Mouse (Mus musculus) frontal cortex, postnatal 36 days (tissue): ENCODE data around the gene Ano10.

ENCODE experiments used
- DNase-seq, 2 experiments: peaks; one replicate each; pipeline ENCODE4 v3.0.0; 2022; ENCODE audit warnings: low spot score in 2 of 2

The Ano10 gene

DNA sequence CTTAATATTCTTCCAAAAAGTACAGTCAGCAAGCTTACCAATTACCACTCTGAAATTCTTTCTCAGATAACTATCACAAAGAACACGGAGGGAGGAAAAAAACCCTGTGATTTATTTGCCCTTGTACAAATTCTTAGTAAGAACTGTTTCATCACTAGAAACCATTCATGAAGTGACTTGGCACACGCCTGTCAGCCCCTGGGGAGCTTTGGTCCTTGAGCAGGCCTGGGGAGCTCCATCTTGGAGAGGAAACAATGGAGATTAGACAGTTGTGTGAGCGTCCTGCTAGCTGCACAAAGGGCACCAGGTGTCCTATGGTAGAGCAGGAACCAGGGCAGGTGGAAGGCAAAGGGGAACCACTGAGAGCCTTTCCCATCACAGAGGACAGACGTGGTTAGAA lies 48.8 kb downstream of the Ano10 start:
- DNase-seq: no peak

DNA sequence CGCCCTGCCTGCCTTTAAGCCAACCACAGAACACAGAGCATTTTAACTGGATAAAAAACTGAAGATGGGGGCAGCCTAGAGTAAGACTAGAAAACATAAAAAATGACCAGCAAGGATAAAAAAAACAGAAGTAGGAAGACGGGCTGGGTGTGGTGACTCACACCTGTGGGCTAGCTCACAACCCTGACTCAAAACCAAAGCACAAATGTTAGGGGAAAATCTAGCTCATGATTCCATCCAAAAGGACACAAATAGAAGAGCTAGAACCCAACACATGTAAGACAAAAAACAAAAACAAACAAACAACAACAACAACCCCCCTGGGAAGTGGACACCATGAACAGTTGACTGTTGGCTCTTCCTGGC lies 49.4 kb downstream of the Ano10 start:
- no peak for DNase-seq

DNA sequence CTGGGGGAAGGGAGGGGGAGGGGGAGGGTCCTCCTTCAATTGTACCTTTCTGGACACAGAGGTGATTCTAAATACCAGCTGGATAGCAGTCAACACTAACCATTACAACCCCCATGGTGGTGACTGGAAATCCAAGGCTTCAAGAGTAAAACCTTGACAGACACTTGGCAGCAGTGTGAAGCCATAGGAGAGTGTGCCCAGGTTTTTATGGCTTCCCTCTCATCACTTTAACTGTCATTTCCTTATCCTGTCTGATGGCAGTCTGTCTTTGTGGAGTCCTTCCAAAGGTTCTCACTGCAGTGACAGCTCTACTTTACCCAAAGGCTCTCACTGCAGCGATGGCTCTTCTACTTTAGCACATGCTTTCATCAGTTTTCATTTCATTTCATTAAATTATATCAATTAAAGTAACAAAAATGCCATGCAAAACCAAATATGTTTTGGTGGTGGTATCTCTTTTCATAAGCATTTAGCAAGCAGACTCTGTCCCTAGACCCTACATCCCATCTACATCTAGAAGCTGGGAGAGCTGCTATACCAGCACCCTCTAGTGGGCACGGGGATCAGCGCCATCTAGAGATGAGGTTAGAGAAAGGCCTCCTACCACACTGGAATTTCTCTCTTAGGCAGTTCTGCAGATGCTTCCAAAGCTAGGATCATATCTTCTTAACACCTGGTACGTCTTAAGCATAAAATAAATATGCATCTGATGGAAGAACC lies 50.0 kb downstream of the Ano10 start:
- DNase-seq: peak; percentile 61 to 68

DNA sequence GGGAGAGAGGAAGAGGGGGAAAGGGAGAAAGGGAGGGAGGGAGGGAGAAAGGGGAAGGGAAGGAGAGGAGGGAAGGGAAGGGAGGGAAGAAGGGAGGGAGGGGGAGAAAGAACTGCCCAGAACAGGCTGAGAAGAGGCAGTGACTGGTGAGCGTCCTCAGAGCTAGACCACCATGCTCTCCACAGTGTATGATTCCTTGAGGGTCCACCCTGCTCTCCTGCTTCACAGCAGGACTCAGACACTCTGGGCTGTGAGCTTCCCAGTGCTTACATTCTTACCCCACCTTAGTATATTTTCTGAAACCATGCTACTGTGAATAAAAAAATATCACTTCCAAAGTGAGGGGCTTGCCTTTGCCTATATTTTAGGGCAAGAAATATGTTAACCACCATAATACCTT lies 50.9 kb downstream of the Ano10 start:
- no peak for DNase-seq

DNA sequence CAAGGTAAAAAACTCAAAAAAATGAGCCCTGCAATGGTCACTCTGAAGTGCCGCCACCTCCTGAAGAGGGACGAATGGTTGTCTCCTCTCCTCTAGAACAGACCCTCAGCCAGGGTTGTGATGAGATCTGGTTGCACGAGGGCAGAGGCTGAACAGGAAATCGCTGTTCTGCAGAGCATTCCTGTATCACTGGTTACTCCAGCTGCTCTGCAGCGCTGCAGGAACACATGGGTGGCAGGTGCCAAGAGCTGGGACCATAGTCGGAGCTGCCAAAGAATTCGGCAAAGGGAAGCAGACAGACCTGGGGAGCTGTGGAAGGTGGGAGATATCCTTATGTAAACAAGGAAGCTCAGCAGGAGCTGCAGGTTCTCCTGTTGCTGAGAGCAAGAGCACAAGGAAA lies 51.4 kb downstream of the Ano10 start:
- DNase-seq: no peak

DNA sequence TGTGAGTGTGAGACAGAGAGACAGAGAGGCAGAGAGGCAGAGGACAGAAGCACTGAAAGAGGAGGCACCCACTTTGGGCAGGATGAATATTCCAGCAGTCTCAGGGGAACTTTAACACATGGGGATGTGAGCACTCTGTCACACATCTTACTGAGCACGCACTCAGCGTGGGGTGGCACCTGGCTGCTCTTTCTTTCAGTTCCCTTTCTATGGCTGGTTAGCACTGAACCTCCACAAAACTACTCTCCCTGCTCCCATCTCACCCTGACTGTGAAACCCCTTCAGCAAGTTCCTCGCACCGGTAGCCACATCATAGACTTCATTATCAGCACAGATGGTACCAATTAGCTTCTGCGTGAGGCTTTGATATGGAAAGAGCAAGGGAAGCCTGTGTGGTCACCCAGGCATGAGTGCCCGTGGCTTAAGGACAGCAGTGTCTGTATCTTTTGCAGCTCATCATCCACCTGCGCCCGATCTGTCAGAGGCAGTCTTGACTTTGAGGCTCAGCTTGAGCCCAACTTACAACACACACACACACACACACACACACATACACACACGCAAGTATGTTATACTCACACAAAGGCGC lies 52.3 kb downstream of the Ano10 start:
- DNase-seq: no peak

DNA sequence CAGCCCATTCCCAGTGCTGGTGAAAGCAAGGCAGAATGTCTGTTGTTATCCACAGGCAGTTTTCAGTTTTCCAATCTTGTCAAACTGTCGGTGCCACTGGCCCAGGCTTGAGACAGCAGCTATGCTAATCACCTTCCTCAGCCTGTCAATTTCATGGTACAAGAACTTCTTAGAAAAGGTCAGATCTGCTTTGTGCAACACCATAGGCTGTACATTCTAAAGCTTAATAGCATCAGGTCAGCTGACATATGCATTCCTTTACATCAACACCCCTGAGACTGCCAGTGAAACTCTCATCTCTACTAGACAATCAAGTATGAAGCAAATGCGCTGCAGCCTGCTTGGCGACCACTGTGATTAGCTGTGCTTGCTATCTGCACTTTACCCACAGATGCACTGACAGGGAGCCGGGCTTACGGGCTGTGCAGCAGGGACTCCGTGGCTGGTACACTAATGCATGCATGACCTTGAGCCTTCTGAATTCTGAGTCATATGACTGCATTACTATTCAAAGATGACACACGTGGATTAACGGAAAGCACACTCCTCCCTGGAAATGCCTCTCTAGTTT lies 53.5 kb downstream of the Ano10 start:
- DNase-seq: no peak

DNA sequence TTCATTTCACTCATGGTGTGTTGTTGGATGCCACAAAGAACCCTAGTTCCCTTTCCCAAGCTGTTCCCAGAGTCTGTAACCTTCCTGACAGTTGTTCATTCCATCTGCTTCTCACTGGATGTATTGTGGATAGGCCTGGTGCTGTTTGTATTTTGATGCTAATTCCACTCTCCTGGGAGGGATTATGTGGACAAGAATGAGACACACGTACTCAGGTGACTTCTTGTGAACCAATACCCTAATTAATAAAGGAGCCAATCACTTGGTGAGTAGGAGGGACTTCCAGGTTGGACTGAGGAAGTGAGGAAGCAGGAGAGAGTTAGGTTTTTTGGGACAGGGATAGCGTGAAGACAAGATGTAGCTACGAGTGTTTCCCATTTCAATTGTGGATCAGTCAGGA lies 59.5 kb downstream of the Ano10 start:
- no peak for DNase-seq

DNA sequence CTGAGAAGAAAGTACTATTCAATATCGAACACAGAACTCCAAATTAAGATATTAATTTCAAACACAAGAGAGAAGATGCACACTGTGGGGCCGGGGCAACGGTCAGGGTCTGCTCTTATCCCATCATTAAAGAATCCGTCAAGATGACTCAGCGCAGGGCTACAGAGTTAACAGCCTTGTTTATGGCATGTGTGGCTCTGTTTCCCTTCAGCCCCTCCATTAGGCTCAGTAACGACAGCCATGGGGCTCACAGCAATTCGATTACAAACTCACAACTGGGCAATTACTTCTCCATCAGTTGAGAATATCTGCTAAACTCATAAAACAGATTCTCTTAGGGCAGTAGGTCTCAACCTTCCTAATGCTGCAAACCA lies 60.3 kb downstream of the Ano10 start:
- DNase-seq: no peak

DNA sequence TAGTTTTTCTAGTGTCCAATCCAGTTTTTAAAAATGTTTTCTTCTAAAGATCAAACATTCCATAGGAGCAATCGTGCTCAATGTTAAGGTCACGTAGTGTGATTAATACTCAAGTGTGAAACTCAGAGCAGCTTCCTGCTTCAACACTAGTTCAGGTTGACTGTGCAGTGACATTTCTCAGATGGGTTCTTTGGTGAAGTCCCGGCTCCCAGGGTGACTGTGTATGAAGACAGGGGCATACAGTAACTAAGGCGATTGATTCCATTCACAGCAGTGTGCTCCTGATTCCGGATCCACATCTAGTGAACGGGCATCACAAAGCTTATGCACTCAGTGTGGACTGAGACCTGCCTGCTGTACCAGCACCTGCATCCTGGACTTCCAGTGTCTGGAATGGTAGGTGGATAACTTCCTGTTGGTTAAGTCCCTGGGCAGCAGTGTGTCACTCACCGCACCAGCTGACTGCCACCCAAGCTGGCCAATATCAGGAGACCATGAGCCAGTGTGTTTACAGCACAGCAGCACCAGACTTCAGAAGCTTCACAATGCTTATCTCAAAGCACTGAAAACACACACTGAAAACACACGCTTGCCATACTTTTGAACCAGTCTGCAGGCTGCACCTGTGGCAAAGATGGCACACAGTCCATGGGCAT lies 60.8 kb downstream of the Ano10 start:
- no peak for DNase-seq

DNA sequence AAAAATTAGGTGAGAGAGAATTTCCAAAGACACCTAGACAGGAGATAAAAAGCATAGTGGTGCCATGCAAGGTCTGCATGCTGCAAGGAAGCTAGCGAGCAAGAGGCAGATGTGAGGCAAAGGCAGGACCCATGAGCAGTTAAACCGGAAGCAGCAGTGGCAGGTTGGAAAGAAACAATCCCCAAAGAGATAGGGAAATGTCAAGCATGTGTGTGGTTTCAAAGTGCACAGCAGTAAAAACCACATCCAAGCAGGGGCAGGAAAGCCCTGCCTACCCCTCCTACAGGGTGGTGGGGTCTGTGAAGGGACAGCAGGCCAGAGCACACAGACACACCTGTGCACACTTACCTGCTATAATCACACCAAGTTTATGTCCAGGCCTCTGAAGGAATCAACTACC lies 61.3 kb downstream of the Ano10 start:
- no peak for DNase-seq

DNA sequence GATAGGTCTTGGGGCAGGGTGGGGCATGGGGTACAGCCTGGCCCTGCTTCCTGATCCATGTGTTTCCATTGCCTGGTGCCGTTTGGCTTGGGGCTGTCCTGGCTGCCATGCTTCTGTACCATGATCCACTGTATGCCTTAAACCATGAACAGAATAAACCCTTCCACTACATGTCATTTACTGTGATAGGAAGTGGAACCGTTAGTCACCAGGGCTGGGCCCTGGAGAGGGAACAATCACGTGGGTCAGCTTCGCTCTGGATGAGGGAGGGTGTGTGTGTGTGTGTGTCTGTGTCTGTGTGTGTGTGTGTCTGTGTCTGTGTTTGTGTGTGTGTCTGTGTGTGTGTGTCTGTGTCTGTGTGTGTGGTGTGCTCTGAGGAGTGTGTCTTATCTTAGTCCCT lies 63.5 kb downstream of the Ano10 start:
- DNase-seq: no peak

DNA sequence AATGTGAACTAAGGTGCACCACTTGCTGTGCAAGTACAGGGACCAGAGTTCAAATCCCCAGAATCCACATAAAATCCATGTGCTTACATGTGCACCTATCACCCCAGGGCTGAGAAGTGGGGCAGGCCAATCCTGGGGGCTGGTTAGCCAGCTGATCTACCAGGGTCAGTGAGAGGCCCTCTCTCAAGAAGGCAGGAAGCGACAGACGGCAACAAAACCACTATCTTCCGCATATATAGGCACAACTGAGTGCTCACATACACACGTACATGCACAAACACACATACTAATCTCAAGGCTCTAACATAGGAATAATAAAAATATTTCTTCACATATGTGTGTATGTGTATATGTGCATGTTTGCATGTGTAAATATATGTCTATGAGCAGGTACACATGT lies 67.8 kb downstream of the Ano10 start:
- no peak for DNase-seq

DNA sequence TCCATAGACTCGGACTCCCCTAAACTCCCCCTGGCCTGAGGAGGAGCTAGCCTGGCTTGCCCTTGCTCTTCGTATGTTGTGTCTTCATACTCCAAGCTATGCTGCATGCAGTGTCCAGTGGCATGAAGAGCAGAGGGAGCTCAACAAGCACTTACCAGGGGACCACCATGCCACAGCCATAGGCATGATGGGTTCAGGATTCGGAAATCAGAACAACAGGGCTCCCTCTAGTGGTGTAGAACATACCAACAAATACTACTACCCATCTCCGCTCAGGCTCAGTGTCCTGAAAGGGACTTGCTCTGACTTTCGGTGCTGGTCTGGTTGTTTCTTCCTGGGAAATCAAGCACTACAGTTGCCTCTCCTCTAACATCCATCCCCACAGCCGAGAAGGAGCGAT lies 68.9 kb downstream of the Ano10 start:
- DNase-seq: peak in 1 of 2 experiments; percentile 26

DNA sequence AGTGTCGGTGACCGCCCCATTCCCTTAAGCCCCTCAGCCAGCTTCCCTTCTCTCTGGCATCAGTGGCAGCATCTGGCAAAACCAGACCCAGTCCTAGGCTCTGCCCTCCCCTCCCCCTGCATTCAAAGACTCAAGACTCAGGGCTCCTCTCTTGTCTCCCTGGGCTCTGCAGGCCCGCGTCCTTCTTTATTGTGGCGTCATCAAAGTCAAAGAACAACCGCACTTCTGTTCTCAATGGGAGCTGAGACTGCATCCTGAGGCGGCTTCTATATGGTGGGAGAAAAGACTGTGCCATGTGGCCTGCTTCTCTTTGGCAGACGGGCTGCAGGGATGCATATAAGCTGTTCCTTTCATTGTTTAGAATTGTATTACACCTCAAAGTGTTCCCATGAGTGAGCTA lies 71.2 kb downstream of the Ano10 start:
- no peak for DNase-seq

DNA sequence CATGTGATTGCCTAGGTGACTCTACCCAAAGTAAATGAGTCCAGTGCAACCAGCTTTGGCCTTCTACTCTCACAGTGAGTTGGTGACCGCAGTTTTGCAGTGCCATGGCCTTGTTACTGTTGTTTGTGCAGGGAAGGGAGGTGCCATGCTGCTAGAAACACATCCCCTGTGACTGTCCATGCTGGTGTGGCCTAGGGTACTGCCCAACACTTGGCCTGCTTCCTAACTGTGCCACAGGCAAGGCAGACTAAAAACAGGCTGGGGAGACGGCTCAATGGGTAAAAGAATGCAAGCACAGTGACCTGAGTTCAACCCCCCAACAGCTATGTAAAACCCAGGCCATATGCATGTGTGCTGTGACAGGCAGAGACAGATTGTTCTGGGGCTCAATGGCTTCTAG lies 74.3 kb downstream of the Ano10 start:
- no peak for DNase-seq

DNA sequence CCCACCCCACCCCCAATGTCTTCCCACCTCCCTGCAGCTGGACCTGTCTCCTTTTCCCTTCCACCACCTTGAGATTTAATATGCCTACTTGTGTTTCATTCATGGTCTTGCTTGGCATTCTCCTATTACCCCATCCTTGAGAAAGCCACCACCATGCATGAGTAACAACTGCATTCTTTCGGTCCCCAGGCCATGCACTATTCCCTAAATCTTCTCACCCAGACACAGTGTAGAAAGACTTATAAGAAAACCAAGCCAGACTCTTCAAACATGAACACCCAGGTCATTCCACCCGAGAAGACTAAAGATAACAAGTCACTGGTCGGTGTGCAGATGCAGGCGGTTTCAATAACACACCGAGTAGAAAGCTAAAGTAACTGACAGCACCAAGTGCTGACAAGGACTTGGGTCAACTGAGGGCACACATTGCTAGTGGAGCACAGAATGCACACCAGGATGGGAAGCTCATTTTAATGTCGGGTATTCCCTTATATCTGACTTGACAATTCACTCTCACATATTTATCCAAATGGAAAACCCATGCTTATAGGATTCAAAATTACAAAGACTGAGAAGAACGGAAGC lies 77.2 kb downstream of the Ano10 start:
- DNase-seq: no peak

DNA sequence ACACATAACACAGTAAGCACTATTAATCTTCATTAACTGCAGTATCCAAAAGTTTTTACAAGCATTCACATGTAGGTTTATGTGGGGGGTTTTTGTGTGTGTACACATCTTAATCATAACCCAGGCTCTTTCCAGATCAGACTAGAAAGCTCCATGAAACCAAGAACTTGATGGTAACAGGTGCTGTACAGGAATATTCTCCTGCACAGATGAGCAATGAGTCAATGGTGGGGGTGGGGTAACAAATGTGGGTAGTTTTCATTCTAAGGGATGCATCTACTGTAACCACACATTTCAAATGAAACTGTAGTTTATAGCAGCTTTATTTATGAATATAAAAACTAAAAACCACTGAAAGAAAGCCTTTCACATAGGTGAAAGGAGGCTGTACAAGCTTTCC lies 79.1 kb downstream of the Ano10 start:
- no peak for DNase-seq

DNA sequence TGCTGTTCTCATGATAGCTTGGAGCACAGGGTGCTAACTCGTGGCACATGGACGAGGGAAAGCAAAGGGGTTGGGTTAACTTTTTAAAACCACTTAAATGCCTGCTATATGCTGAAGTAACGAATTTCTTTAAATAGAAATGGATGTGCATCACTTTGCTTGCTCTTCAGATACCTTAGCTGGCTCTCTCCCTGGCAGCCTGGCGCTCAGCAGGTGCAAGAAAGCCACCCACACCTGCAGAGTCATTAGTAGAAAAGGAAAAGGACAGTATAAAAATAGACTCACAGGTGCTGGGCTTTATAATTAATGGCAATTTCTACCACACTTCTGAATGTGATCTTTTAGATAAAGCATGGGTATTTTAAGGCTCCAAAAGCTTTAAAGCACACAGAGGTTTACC lies 85.9 kb downstream of the Ano10 start:
- DNase-seq: no peak

DNA sequence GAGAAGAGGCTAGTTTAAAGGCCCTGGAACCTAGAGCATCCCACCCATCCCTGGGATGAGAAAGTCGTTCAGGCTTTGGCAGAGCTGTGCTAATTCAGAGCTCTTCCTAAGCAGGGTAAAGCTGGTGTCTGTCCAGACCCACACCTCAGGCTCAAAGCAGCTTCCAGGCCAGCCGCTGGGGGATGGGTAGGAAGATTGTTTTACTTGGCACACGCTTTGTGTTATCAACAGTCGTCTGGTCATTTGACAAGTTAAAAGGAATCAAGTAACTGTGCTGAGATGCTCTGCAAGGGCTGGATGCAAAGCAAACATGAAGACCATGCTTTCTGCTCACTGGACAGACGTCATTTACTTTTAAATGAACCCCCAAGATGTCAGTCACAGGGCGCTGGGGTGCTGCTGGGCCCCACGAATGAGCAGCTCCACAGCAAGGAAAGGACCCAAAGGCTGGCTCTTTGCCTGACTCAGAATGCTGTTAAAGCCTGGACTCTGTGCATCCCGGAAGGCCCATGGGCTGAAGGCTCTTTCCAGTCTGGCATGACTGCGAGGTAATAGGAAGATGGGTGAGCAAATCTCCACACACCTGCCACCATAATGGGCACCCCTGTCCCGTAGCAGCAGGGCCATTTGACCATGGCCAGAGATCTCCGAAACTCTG lies 88.6 kb downstream of the Ano10 start:
- no peak for DNase-seq

DNA sequence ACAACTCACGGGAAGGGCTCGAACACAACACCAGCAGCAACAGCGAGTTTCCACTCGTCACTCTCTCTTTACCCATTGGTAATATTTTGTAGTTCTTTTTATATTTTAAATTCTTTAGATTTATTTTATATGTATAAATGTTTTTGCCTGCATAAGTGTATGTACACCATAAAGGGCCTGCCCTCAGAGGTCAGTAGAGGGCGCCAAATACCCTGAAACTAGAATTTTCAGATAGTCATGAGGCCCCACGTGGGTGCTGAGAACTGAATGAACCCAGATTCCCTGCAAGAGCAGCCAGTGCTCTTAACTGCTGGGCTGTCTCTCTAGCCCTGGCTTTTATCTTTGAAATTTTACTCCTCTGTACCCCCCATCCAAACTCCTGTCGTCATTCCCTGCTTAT lies 89.7 kb downstream of the Ano10 start:
- DNase-seq: no peak

DNA sequence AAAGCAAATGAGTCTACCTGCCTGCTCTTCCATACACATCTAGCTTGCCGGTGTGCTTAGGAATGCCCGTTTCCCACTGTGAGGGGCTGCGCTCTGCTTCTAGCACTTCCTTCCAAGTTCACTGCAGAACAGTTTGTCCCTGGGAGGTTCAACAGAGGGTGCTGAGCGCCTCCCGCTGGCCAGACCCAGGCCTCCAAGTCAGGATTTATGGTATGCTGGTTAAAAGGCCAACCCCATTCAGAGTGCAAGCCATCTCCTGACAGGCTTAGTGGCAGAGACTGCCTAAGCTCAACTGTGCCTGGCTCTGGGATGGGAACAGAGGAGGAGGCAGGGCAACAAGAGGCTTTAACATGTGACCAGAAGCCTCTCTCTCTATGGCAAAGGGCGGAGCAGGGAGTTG lies 95.0 kb downstream of the Ano10 start:
- peak in 1 of 2 experiments; percentile 24 for DNase-seq
